Mouse (Mus musculus) c-Kit-negative CD71-positive TER-119-positive erythroid progenitor cells, embryonic 14.5 days (primary cell): Measurements from ENCODE around the gene Numb.

ENCODE experiments used
- DNase-seq: peaks from one replicate; pipeline ENCODE4 v3.0.0-alpha.2; 2013; ENCODE audit warnings: low read depth, low spot score

The Numb gene

DNA sequence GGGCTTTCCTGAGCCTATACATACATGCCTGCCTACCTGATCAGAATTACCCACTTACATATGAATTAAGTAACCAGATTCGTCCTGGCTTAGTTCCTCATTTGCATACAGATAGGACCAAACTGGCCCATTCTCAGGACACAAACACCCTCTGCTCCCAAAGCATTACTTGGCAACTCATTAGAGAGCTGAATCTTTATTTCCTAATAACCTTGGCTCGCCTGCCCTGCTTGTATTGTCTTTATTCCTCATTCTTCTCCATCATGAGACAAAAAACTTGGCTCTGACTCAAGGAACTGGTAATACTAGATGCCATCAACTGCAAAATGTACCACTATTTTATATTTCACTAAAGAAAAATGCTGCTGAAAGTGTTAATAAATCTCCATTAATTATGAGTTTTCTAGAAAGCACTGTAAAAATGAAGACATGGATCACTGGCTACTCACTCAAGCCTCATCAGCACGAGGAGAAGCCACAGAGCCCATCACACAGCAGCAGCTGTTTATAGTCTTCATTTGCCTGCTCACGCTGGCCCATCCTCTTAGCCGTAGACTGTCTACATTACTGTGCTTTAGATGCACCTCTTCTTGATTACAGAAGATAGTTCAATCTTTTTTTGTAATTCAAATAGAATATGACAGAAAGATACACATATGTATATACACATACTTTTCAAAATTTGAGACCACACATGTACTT, 69.1 kb downstream of the Numb start:
- no peak for DNase-seq

DNA sequence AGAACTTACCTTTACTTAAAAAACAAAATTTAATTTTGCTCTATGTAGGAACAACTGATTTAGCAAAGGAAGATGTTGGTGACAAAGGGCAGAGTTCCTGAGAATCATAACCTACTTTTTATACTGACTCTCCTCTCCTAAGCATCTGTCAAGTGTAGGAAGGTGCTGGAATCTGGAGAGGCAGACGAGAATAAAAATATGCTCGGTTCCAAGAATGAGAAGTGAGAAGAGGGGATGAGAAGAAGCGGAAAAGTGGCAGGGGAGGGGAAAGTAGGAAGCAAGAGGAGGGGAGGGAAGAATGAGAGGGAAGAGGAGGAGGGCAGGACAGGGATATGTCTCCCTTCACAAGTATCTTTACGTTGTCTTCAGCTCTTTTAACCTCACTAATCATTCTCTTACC, 71.4 kb downstream of the Numb start:
- DNase-seq, result no peak

DNA sequence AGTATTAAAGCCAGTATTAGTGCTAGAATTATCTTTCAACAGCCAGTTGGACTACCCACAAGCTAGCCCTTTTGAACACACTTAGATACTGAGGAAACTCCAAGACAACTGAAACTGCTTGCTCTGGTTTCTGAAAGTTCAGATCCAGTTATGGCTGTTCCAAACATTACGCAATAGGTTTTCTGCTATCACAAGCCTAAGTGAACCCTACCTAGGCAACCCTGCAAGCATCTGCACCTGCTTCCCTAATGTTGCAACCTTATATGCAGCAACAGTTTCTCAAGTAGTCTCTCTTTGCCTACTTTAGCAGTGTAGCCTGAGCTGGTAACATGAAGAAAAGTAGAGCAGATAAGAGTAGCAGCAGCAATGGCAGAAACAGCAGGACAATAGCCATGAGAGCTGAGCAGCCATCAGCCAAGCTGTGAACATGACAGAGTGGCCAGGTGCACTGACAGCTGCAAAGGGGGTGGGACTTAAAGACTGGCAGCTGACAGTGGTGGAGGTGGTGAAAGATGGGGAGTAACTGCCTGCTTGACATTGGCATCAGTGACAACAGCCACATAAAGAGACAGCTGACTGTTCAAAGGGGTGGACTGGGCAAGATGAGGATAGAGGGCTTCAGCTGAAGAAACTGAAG, 73.0 kb downstream of the Numb start:
- DNase-seq, result no peak

DNA sequence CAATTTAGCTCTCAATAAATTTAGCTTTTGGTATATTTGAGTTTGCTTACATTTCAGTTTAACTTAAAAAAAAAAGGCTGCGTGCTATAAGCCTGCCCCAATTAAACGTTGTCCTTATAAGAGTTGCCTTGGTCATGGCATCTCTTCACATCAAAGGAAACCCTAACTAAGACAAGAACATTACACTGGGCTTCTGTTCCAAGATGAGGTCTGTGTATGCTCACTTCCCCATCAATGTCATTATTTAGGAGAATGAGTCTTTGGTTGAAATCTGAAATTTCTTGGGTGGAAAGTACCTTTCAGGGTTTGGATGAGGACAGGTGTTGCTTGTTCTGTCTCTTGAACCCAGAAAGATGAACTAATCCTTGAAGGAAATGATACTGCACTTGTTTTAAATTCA, 73.9 kb downstream of the Numb start:
- no peak for DNase-seq

DNA sequence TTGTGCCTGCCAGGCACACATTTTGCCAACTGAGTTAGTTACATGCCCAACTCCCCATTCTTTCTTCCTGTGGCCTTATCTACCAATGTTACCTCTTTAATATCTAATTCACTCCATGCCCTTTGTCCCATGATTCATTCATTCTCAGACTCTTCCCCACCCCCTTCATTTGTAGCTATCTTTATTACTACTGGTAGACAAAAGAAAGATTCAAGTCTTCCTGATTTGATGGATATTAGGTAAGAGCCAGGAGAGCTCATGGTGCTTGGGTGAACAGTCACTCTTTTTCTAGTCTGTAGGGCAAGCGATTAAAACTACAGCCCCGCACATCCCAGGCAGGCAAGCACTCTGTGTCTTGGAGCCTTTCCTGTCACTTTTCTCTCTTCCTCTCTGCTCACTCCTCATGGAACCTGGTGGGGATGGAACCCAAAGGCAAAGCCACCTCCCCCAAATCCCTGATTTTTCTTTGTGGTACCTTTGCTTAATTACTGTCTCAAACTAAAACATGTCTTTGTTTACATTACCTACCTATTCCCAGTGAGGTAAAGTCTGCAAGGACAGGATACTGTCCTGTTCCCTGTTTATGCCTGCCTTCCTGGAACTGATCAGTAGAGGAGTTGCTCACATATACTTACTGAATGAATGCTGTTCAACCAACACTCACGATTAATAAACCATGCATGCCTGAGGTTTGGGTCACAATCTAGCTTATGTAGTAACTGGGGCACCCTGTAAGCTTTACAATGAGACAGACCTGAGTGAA, 78.9 kb downstream of the Numb start:
- DNase-seq, result no peak

DNA sequence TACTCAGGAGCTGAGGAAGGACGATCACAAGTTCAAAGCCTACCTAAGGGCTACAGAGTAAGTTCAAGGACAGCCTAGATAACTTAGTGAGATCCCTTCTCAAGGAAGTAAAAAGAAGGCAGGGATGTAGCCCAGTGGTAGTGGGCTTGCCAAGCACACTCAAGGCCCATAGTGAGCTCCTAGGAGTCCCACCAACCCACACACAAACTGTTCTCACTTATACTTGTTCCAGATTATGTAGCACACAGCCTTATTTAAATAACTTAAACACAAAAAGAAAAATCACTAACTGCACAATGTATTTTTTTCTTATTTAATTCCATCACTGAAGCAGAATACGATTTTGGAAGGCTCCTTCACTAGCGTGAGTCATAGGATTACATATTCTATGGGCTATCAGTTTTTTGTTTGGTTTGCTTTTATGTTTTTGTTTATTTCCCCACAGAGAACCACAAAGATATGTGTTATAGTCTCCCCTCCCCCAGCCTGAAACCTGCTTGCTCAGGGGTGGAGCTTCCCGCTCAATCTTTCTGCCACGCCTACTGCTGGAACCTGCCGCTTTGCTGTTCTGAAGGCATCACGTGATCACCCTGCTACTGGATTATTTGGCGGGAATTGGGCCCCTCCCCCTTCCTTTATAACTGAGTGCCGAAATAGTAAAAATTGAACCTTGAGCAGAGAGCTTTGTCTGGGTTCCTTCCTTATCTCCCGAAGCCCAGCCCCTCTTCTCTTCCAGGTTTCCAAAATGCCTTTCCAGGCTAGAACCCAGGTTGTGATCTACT, 80.1 kb downstream of the Numb start:
- no peak for DNase-seq

DNA sequence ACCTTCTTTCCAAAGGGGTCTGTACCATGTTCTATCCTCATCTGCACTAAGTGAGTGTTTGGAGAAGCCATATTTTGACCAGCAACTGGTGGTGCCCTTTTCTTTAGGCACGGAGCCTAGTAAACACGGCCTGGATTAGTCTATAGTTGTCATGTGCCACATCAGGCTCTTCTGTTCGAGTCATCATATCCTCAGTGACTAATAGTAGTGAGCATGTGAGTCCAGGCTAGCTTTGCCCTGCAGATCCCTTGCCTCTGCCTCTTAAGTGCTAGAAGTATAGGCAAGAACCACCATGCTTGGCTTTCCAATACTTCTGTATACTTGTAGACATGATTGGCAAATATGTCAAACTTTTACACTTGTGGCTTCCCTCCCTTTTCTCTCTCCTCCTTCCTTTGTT, 87.8 kb downstream of the Numb start:
- no peak for DNase-seq

DNA sequence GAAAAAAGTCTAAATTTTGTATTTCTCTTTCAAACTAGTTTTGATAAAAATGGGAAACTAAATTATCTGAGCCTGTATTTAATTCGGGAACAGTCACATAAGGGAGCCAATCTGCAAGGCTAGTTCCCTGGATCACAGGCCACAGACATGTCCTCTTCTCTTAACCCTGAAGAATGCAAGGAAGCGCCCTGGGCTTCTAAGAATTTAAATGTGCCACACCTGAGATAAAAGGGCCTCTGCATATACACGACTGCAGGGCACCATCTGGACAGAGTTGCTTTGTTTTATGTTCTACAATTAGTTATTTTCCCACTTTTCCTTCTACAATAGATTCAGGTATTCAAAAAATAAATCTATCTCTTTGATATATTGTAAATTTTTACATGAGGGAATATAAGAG, 91.3 kb downstream of the Numb start:
- DNase-seq, result peak; percentile 11

DNA sequence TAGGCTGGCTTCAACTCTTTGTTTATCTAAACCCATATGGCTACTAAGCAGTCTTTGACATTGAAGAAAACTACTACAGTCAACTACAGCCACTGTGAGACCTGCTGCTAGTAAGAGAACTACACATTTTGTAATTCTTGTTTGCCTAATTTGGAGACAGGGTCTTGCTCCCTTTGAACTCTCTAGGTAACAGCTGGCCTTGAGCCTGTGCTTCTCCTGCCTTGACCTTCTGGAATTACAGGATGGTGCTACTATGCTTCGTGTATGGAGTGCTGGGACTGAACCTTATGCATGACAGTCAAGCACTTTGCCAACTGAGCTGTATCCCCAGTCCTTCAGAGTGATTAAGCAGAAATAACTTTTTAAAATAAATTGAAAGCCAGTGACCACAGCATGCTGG, 105.1 kb downstream of the Numb start:
- no peak for DNase-seq

DNA sequence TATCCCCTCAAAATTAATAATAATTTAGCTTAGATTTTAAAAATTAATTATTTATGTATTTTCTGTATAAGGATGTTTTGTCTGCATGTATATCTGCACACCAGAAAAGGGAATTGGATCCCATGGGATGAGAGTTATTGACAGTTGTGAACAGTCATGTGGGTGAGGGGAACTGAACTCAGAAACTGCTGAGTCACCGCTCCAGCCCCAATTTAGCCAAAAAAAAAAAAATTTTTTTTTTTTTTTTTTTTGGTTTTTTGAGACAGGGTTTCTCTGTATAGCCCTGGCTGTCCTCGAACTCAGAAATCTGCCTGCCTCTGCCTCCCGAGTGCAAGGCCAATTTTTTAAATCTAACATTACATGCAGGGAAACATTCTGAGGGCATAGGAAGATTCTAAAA, 109.8 kb downstream of the Numb start:
- DNase-seq, result no peak

DNA sequence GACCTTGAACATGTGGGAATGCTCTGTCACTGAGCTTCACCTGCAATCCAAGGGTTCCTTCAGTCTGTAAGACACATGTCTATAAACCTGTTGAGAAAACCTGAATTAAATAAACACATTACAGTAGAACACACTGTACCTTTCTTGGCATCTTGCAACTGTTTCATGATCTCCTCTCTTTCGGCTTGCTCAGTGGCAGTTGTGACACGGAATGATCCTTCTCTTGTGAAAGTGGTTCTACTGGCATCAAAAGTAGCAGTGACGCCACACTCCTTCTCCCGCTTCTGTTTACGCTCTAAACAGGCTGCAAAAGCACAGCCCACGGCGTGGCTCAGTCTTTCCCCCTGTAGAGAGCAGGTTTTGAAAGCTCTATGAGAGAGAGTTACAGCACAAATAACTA, 118.1 kb downstream of the Numb start:
- DNase-seq, result no peak

DNA sequence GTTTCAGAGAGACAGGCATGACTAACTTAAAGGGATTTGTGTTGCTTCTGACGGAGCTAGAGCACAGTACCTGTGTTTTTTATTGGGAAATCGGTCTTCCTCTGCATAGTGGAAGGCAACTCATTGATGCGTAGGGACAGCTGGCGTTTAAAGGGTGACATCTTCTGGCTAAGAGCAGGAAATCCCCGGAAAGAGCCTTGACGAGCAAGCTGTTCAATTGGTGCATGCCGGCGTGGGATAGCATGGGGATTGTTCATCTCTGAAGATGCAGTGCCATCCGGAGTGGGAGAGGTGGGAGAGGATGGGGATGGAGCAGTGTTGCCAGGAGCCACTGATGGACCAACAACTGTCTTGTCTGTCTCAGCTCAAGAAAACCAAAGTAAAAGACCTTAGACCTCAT, 120.8 kb downstream of the Numb start:
- no peak for DNase-seq

DNA sequence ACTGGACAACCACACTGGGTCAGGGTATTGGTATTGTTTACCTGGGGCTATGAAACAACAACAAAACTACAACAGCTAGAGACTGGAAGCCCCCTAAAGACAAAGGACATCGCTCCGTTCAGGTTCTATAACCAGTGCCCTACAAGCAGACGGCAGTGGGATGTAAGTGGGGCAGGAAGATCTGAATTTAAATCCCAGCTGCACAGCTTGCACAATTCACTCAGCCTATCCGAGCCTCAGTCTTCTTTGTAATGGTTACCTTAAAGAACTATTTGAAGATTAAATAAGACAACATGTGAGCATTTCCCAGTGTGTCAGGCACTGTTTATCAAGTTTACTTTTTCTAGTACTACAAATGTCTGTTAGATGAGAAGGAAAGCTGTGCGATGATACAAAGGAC, 123.4 kb downstream of the Numb start:
- DNase-seq, result no peak

DNA sequence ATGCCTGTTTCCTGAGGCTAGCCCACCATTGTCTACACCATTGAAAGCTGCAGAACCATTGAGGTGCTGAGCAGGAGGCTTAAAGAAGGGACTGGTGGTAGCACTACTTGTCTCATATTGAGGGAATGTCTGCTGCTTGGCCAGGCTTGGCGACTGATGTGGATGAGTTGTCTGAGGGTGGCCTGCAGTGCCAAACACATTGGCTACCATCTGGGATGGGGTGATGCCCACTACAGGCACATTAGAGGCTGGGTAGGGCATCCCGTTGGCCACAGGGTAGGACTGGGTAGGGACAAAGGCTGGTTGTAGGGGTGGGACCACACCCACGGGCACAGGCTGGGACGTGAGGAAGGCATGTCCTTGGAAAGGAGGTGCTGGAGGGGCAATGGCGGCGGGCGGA, 126.1 kb downstream of the Numb start:
- DNase-seq, result no peak

DNA sequence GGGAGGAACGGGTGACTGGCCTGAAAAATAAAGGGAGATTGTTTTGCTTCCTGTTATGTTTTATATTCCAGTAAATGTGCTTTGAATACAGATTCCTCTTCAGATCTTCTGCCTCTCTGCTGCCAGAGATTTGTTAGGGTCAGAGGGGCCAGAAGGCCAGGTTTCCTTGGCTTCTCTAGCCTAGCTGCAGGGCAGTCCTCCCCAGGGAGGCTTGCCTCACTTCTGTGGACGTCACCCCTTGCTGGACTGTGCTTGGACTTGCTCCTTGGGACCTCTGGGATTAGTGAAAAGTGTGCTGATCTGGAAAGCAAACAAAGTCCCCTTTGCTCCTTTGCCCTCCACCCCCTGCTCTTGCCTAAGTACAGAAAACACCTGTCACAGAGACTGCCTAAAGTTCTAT, 126.7 kb downstream of the Numb start:
- no peak for DNase-seq

DNA sequence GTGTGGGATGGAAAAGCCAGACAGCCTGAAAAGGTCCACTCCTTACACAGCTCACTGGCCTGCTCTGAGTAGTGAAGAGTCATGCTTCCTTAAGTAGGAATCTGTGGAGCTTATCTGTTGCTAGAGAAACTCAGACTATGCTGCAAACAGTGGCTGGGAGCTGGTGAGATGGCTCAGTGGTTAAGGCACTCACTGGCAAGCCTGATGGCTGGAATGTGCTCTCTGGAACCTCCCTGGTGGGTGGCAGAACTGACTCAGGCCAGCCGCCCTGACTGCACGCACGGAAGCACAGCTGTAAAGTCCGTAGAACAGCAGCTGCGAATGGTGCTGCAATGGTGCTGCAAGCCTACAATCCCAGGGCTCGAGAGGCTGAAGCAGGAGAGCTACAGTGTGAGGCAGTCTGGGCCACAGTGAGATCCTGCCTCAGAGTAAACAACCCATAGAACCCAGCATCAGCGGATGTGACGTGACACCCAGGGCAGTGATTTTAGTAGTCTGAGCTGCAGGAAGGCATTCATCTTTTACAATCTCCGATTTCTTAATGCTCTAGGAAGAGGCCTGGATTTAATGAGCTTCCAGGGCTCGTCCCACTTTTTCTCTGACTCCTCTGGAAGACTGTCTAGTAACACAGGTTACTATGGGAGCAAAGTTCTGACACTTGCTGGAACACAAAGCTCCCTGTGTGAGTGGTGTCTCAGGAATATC, 128.9 kb downstream of the Numb start:
- no peak for DNase-seq

DNA sequence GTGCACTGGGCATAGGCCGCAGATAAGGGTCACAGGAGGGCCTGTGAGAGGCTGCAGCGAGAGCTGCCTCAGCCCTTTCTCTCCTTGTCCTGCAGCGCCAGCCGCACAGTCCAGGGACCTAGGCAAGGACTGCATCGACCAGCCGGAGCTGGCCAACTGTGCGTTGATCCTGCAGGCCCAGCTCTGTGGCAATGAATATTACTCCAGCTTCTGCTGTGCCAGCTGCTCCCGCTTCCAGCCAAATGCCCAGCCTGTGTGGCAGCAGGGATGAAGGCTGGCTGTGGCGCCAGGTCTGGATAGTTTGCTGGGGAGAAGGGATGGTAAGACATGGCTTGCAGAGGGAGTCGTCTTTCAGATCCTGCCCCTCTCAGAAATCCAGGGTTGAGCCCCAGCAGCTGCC, 130.0 kb downstream of the Numb start:
- no peak for DNase-seq

DNA sequence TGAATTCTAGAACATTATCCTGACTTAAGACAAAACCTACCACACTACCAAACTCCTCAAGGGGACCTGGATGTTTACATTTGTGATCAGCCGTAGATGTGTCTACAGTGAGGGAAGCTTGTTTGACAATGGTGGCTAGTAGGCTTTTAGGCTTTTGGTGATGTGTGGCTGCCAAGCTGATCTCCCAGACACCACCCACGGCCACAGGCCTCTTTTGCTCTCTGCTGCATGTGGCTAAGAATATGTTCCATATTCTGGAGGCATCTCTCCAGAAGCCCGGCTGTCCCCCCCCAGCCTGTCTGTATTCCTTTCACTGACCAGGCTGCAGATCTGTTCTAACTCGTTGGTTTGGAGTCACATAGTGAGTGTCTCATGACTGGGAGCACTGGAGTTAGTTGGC, 131.0 kb downstream of the Numb start:
- no peak for DNase-seq

DNA sequence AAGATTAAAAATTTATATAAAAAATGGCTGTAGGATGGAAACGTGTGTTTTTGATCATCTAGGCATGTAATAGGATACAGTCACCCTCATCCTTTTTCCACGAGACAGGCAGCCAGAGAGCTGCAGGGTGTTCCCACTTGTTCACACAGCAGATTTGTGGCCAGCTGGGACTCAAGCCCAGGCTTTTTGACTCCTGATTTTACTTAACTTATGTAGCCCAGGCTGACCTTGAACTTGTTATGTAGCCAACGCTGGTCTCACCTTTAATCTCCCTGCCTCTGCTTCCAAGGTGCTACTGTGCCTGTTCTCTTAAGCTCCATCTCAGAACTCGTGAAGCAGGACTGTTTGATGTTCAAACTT, 132.0 kb downstream of the Numb start:
- DNase-seq, result no peak

DNA sequence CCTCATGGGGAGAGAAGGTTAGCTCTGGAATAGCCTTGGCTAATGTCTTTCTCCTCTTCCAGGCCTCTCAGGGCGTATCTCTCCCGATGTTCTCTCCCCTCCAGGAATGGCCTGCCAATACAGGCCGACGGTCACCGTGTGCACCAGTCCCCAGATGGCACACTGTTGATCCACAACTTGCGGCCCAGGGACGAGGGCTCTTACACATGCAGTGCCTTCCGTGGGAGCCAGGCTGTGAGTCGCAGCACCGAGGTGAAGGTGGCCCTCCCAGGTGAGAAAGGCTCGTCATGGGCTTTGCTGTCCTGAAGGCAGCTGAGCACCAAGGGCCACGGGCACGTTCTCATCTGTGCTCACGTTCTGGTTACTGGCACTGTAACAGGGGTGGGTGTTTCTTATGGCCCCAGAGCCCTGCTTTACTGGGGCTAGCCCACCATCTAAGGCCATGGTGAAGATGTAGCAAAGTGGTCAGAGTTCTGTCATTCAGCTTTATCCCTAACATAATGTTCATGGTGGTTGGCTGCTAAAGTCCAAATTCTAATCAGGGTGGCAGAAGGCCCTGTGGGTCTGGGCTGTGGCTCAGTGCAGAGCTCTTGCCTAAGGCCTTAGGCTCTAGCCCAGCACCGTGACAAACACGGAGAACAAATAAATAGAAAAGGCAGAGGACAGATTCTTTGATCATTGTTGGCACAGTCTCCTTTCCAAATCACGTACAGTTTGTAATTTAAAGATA, 132.5 kb downstream of the Numb start:
- DNase-seq, result no peak

DNA sequence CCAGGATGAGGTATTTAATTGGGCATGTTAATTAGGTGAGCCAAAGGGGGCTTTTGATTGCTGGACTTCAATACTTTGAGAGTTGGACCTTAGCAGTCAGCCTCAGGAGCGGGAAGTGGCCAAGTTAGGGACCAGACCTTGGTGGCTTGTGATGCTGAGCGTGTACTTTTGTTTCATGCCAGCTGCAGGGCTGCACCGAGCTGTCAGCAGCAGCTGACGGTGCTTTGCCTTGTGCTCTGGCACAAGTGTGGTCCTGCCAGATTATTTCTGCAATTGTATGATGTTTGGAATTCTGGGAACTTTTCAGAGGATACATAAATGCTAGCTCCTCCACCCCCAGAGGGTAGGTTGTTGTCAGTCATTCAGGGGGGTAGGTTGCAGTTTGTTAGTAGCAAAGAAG, 136.4 kb downstream of the Numb start:
- no peak for DNase-seq
